Mouse (Mus musculus) hindbrain, embryonic 10.5 days (tissue): ENCODE data around the gene Olfr974. TPM values are rescaled to one million over a fixed set of nuclear protein-coding genes. Genes with fewer than 3 reads are reported as not detected.
"Not testable (repeated sequence)": the region's sequence is repeated elsewhere in the genome, so short reads cannot be mapped to it uniquely, and the experiment has no call there.

ENCODE experiments used
- DNase-seq: peaks from one replicate; pipeline ENCODE4 v3.0.0-alpha.2; 2017; ENCODE audit warnings: low spot score
- H3K27ac ChIP-seq: fragments of 300-500 bp; sonication (generic); 2 replicates; pipeline ENCODE4 v1.5.1; 2016; ENCODE audit warnings: mild to moderate bottlenecking, moderate library complexity
- H3K27me3 ChIP-seq: fragments of 300-500 bp; sonication (generic); 2 replicates; pipeline ENCODE4 v1.6.1; 2016; ENCODE audit warnings: mild to moderate bottlenecking; ENCODE audit not compliant: poor library complexity, insufficient read depth, severe bottlenecking
- H3K36me3 ChIP-seq: fragments of 300-500 bp; sonication (generic); 2 replicates; pipeline ENCODE4 v1.6.1; 2016; ENCODE audit warnings: mild to moderate bottlenecking, moderate library complexity
- H3K4me1 ChIP-seq: fragments of 300-500 bp; sonication (generic); replicated peaks from 2 replicates; pipeline ENCODE4 v1.6.1; 2016; ENCODE audit warnings: mild to moderate bottlenecking
- H3K4me3 ChIP-seq: fragments of 300-500 bp; sonication (generic); 2 replicates; pipeline ENCODE4 v1.5.1; 2016; ENCODE audit warnings: mild to moderate bottlenecking, moderate library complexity
- H3K9me3 ChIP-seq: fragments of 300-500 bp; sonication (generic); 2 replicates; pipeline ENCODE4 v1.6.1; 2016; ENCODE audit warnings: mild to moderate bottlenecking, moderate library complexity
- WGBS: fragments of 180-500 bp; shearing (Covaris S2); methylation state at CpG from one replicate; pipeline ENCODE4 v1.1.7; 2016; 5-methylcytosine and 5-hydroxymethylcytosine counted together
- polyA plus RNA-seq: library from polyadenylated mRNA; unstranded; fragments of >200 nt; fragmentation: Nextera tagmentation; extraction: Ambion mirVana; gene quantifications from 2 replicates; pipeline ENCODE4 v1.2.1, GENCODE M21; 2016

Gene Olfr974
- not detected in 2 replicates for polyA plus RNA-seq

DNA sequence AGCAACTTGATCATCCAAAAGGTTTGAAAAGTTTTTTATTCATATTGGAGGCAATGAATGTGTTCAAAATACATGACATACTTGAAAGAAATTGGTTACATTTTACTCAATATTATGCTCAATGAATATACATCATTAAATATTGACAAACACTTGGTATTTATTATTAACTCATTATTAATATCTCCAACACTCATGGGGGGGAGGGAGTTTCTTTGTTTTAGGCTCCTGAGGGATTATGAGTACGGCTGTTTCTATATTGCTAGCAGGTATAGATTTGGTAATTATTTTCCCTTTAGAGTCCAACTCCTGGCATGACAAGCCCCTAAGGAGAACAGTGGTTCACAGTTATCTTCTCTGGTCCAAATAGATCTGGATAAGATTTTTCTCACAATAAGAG, at the start of gene Olfr974:
Olfr974 (plus strand) TSS at position 301 of the 400 bp plus-strand sequence.
- no peak for DNase-seq
- Histone ChIP-seq H3K9me3 (no peaks in the 10 kb centered on the region), H3K27me3 (no peaks in the 10 kb centered on the region), H3K27ac (no peak within 1 kb of the TSS), H3K4me1 (no peaks in the 10 kb centered on the region), H3K36me3 (no peaks in the 10 kb centered on the region), H3K4me3 (no peak within 1 kb of the TSS)
- WGBS = 95% methylated on average over 1 of the region's 1 CpGs

DNA sequence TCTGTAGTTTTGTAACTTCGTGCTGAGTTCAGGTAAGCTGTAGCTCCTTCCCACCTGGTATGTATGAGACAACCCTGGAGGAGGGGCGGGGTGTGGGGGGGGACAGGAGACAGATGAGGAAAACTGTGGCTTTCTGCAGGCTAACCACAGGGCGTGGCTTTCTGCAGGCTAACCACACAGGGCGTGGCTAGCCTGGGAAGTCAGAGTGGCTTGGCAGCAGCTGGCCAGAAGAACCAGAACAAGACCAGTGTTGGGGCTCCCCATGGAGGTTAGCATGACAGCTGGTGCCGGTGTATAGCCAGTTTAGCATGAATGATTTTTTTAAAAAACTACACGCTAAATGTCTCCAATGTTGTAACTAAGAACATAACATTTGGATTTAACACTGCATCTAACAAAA, 32.2 kb upstream of the Olfr974 start:
- Histone ChIP-seq H3K27me3 (no peaks in the 10 kb centered on the region), H3K4me1 (no peaks in the 10 kb centered on the region), H3K27ac (no peak overlapping the region), H3K36me3 (no peaks in the 10 kb centered on the region), H3K4me3 (no peak overlapping the region), H3K9me3 (no peaks in the 10 kb centered on the region)
- WGBS = 83% methylated on average over 6 of the region's 6 CpGs
- no peak for DNase-seq

DNA sequence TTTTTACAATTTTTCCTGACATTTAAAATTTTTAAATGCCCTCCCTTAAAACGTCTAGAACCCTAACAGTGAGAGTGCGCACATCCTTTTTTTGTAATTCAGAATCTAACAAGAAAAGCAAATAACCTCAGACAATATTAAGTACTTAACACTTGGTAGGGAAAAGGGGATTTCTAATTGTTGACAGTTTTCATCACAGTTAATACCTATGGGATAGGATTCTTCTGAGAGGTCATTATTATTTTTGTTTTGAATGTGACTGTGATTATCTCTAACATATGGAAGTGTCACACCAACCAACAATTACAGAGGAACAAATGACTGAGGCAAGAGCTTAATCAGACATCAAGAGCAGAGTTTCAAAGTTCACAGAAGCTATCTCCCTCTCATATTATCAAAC, 30.3 kb upstream of the Olfr974 start, which contains the start of gene Olfr229:
Olfr229 (plus strand) TSS at position 301 of the 400 bp plus-strand sequence.
- DNase-seq = no peak
- 79% methylated on average over 2 of the region's 2 CpGs for WGBS
- no peaks in the 10 kb centered on the region for H3K4me1 ChIP-seq
- H3K27ac ChIP-seq = no peak within 1 kb of the TSS
- H3K4me3 ChIP-seq = no peak within 1 kb of the TSS
- H3K36me3 ChIP-seq = no peaks in the 10 kb centered on the region
- H3K27me3 ChIP-seq = no peaks in the 10 kb centered on the region
- no peaks in the 10 kb centered on the region for H3K9me3 ChIP-seq

DNA sequence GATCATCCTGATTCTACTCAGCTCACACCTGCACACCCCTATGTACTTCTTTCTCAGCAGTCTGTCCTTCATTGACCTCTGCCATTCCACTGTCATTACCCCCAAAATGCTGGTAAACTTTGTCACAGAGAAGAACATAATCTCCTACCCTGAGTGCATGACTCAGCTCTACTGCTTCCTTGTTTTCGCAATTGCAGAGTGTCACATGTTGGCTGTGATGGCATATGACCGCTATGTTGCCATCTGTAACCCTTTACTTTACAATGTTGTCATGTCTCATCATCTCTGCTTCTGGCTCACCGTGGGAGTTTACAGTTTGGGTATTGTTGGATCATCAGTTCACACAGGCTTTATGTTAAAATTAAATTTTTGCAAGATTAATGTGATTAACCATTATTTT, 27.4 kb upstream of the Olfr974 start:
- WGBS = 91% methylated on average over 3 of the region's 3 CpGs
- Histone ChIP-seq H3K9me3 (no peaks in the 10 kb centered on the region), H3K27me3 (no peaks in the 10 kb centered on the region), H3K36me3 (no peaks in the 10 kb centered on the region), H3K4me3 (no peak overlapping the region), H3K27ac (no peak overlapping the region), H3K4me1 (no peaks in the 10 kb centered on the region)
- DNase-seq = no peak

DNA sequence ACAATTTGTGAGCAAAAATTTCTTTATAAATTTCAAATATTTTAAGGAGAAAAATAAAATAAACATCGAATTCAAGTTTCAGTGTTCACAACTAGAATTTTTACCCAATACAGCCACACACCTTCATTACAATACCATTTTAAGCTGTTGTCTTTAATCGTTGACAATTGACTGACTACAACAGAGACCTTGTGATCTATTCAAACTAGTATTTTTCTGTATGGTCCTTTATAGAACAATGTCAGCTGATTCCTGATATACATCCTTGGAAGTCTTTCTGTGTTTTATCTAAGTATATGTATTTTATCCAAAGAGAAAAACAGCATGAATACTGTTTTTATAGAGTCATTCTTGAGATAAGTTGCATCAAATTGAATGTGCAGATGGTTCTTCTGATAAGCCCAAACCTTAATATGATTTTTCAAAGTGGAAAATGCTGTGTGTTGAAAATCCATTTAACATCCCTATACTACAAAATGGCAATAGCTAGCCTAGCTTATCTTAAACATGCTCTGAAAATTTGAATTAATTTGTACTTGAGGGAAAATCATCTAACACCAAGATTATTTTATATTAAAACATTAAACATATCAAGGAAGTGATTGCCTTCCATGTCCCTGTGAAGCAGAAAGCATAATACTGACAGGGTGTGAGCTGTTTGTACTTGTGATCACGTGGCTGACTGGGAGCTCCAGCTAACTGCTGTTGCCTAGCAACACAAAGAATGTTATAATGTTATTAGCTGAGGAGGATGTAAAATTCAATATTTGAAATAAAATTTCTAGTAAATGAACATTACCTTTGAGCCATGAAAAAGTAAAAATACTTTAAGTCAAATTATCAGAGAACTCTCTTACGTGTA, 9.1 kb upstream of the Olfr974 start:
- H3K36me3 ChIP-seq, H3K9me3 ChIP-seq, H3K4me1 ChIP-seq, H3K4me3 ChIP-seq, H3K27ac ChIP-seq, DNase-seq, H3K27me3 ChIP-seq: not testable (repeated sequence)
- no CpG with 5 or more reads among the region's 4 CpGs for WGBS

DNA sequence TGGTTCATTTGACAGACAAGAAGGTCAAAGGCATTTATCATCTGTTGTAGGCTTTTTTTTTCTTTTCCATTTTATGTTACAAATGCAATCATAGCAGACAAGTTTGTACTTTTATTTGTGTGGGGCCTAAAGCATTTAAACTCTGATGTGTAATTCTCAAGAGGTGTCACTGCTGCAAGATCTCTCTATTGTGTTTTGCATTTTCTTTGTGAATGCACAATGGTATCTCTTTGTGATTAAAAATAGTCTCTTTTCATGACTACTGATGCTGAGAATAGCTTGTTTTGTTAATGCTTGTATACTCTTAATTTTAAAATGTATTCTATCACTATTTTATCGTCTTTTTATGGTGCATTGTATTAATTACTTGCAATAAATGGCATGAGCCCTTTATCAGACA, 8.5 kb upstream of the Olfr974 start:
- not testable (repeated sequence) for H3K36me3 ChIP-seq, H3K27me3 ChIP-seq, H3K4me1 ChIP-seq, H3K9me3 ChIP-seq, H3K4me3 ChIP-seq, H3K27ac ChIP-seq, DNase-seq
- 64% methylated on average over 1 of the region's 1 CpGs for WGBS

DNA sequence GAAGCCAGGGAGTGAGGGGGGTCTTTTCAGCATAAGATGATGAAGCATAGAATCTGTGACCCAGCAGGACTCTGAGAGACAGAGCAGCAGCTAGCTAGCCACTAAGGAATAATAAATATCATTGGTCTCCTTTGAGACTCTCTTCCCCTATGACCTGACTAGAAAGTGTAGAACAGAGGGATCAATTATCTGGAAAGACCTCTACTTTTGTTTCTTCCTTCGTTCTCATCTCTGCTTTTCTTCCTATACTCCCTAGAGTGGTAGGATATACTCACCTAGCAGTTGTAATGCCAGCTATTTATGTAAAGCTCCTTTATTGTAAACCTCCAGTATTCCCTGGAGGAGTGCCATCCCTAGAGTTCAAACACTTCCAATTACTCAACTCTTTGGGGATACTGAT, 14.6 kb downstream of the Olfr974 start, which contains the start of gene Olfr975:
Olfr975 (minus strand) TSS at position 101 of the 400 bp plus-strand sequence.
- 61% methylated on average over 1 of the region's 1 CpGs for WGBS
- H3K4me3 ChIP-seq = no peak within 1 kb of the TSS
- DNase-seq = no peak

DNA sequence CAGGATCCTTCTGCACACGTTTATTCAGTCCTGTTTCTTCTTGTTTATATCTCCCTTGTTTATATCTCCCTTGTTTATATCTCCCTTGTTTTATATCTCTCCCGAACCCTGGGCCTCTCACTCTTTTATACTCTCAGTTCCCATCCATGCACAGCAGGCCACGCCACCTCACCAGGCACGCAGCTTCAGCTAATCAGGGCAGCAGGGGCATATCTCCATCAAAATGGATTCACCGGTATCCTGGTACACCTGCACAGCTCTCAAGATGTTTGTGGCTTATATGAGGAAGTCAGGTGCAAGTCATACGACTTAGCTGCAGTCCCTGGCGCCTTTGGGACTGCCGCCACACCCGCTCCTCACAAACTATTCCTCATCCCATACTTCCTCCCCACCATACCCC, 23.7 kb downstream of the Olfr974 start, which contains the start of gene Olfr976:
Olfr976 (minus strand) TSS at position 101 of the 400 bp plus-strand sequence.
- not testable (repeated sequence) for H3K27ac ChIP-seq, H3K36me3 ChIP-seq, H3K4me3 ChIP-seq, DNase-seq, H3K9me3 ChIP-seq, H3K4me1 ChIP-seq, H3K27me3 ChIP-seq
- 89% methylated on average over 8 of the region's 9 CpGs for WGBS

More for the DNA sequence above, 14.6 kb downstream of the Olfr974 start, which contains the start of gene Olfr975:
- Histone ChIP-seq H3K9me3 (no peaks in the 10 kb centered on the region), H3K4me1 (no peaks in the 10 kb centered on the region), H3K27ac (no peak within 1 kb of the TSS), H3K27me3 (no peaks in the 10 kb centered on the region), H3K36me3 (no peaks in the 10 kb centered on the region)

DNA sequence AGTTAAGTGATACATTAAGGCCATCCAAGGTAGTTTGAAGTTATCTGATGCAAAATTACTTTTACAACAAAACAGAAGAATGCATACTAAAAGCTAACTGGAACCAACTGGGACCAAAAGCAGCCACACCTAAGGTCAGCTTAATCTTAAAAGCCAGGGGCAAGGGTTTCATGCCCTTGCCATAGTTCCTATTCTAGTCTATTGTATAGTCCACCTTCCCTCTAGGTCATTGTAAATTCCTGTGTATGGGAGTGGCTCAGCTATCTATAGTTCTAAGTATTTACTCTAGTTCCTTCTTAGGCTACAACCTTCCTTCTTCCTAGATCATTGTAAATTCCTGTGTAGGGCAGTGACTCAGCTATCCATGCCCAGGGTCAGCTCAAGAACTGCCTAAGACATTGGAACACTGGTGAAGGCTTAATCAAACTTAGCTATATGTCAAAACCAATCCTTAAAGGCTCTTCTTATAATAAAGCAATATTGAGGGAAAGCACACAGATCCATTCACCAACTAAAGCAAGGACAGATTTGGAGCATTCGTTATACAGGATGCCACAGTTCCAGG, 39.4 kb downstream of the Olfr974 start:
- DNase-seq, H3K27me3 ChIP-seq, H3K27ac ChIP-seq, H3K36me3 ChIP-seq, H3K4me1 ChIP-seq, H3K4me3 ChIP-seq, H3K9me3 ChIP-seq: not testable (repeated sequence)
- 83% methylated on average over 1 of the region's 1 CpGs for WGBS

DNA sequence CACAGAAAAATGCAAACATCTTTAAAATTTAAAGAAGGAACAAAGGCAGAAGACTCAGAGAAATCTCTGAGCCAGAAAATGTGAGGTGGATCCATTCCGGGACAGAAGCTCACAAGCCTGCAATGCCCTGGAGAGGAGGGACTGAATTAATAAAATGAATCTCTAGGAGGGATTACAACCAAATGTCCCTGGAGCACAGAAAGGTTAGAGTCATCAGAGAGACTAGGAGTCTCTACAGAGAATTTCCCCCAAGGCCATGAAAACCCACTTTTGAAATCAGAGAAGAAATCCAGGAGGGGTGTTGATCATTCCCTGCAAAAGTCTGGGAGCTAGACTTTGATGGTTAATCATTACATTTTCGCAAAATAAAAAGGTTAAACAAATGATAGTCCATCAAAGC, 54.5 kb downstream of the Olfr974 start, which contains the start of gene Olfr978:
Olfr978 (plus strand) TSS at position 301 of the 400 bp plus-strand sequence.
- DNase-seq = no peak
- Histone ChIP-seq H3K36me3 (no peaks in the 10 kb centered on the region), H3K27ac (no peak within 1 kb of the TSS), H3K4me3 (no peak within 1 kb of the TSS), H3K9me3 (no peaks in the 10 kb centered on the region), H3K4me1 (no peaks in the 10 kb centered on the region), H3K27me3 (no peaks in the 10 kb centered on the region)
- 87% methylated on average over 2 of the region's 2 CpGs for WGBS

Other genes starting within 250 kb of the Olfr974 start
- gene Olfr149, start 230.4 kb upstream of the Olfr974 start, polyA plus RNA-seq = not detected in 2 replicates
- not detected in 2 replicates for gene Olfr965, start 226.1 kb upstream of the Olfr974 start, polyA plus RNA-seq
- gene Olfr150, start 206.5 kb upstream of the Olfr974 start, polyA plus RNA-seq = not detected in 2 replicates
- gene Olfr967, start 191.3 kb upstream of the Olfr974 start, polyA plus RNA-seq = not detected in 2 replicates
- not detected in 2 replicates for gene Olfr968, start 154.2 kb upstream of the Olfr974 start, polyA plus RNA-seq
- gene Olfr969, start 146.6 kb upstream of the Olfr974 start, polyA plus RNA-seq = not detected in 2 replicates
- not detected in 2 replicates for gene Olfr970, start 128.6 kb upstream of the Olfr974 start, polyA plus RNA-seq
- not detected in 2 replicates for gene Olfr971, start 100.6 kb upstream of the Olfr974 start, polyA plus RNA-seq
- not detected in 2 replicates for gene Olfr972, start 71.1 kb upstream of the Olfr974 start, polyA plus RNA-seq
- gene Olfr229, start 30.2 kb upstream of the Olfr974 start, polyA plus RNA-seq = not detected in 2 replicates
- not detected in 2 replicates for gene Olfr975, start 14.5 kb downstream of the Olfr974 start, polyA plus RNA-seq
- gene Olfr976, start 23.6 kb downstream of the Olfr974 start, polyA plus RNA-seq = not detected in 2 replicates
- not detected in 2 replicates for gene Olfr978, start 54.6 kb downstream of the Olfr974 start, polyA plus RNA-seq
- gene Olfr979, start 66.0 kb downstream of the Olfr974 start, polyA plus RNA-seq = not detected in 2 replicates
- gene Olfr980, start 72.1 kb downstream of the Olfr974 start, polyA plus RNA-seq = not detected in 2 replicates
- gene Olfr981, start 84.0 kb downstream of the Olfr974 start, polyA plus RNA-seq = not detected in 2 replicates
- not detected in 2 replicates for gene Olfr982, start 136.3 kb downstream of the Olfr974 start, polyA plus RNA-seq
- not detected in 2 replicates for gene Olfr983, start 156.1 kb downstream of the Olfr974 start, polyA plus RNA-seq
- 0.04 TPM in 1 of 2 replicates, not detected in the other for gene Olfr984, start 176.7 kb downstream of the Olfr974 start, polyA plus RNA-seq
- not detected in 2 replicates for gene Olfr985, start 192.7 kb downstream of the Olfr974 start, polyA plus RNA-seq
- gene Tmem225, start 210.6 kb downstream of the Olfr974 start, polyA plus RNA-seq = not detected in 2 replicates
- not detected in 2 replicates for gene Olfr986, start 243.4 kb downstream of the Olfr974 start, polyA plus RNA-seq